Mouse (Mus musculus) thymus, postnatal 14 days (tissue): ENCODE data around the gene Slc26a3.

ENCODE experiments used
- DNase-seq: peaks from one replicate; pipeline ENCODE4 v3.0.0; 2021

Gene Slc26a3

GRCm38 (mm10) chr12:31390571-31390970 lies at the start of gene Slc26a3:
TSS of gene Slc26a3 (plus strand) at chr12:31390871.
- DNase-seq = no peak

- no peak for DNase-seq
Observed at GRCm38 (mm10) chr12:31350191-31350943, 40.3 kb upstream of the Slc26a3 start.

- DNase-seq = peak; percentile 97
Observed at GRCm38 (mm10) chr12:31350944-31351928, 39.4 kb upstream of the Slc26a3 start, which contains the start of gene Dld. TSS of gene Dld (minus strand) at chr12:31351453.

GRCm38 (mm10) chr12:31366428-31366827 lies 24.2 kb upstream of the Slc26a3 start:
- DNase-seq = no peak

- no peak for DNase-seq
Observed at GRCm38 (mm10) chr12:31367721-31368120, 22.9 kb upstream of the Slc26a3 start.

- DNase-seq = no peak
Observed at GRCm38 (mm10) chr12:31369118-31369517, 21.6 kb upstream of the Slc26a3 start.

GRCm38 (mm10) chr12:31369656-31370055 lies 21.0 kb upstream of the Slc26a3 start:
- no peak for DNase-seq

GRCm38 (mm10) chr12:31374603-31375282 lies 15.9 kb upstream of the Slc26a3 start:
- DNase-seq = peak; percentile 53

GRCm38 (mm10) chr12:31375283-31375615 lies 15.4 kb upstream of the Slc26a3 start:
- DNase-seq = no peak

GRCm38 (mm10) chr12:31376326-31376950 lies 14.2 kb upstream of the Slc26a3 start:
- no peak for DNase-seq

- no peak for DNase-seq
Observed at GRCm38 (mm10) chr12:31377241-31377640, 13.4 kb upstream of the Slc26a3 start.

- no peak for DNase-seq
Observed at GRCm38 (mm10) chr12:31380878-31381277, 9.8 kb upstream of the Slc26a3 start.

GRCm38 (mm10) chr12:31382451-31382850 lies 8.2 kb upstream of the Slc26a3 start:
- DNase-seq = no peak

- DNase-seq = no peak
Observed at GRCm38 (mm10) chr12:31387303-31387702, 3.4 kb upstream of the Slc26a3 start.

- no peak for DNase-seq
Observed at GRCm38 (mm10) chr12:31391696-31392095, 1.0 kb downstream of the Slc26a3 start.

- DNase-seq = no peak
Observed at GRCm38 (mm10) chr12:31395895-31396294, 5.2 kb downstream of the Slc26a3 start.

GRCm38 (mm10) chr12:31397709-31398108 lies 7.0 kb downstream of the Slc26a3 start:
- DNase-seq = no peak

- no peak for DNase-seq
Observed at GRCm38 (mm10) chr12:31400821-31401220, 10.2 kb downstream of the Slc26a3 start.

- no peak for DNase-seq
Observed at GRCm38 (mm10) chr12:31401930-31402329, 11.3 kb downstream of the Slc26a3 start.

- no peak for DNase-seq
Observed at GRCm38 (mm10) chr12:31404575-31405240, 14.0 kb downstream of the Slc26a3 start.

GRCm38 (mm10) chr12:31415971-31416370 lies 25.3 kb downstream of the Slc26a3 start:
- no peak for DNase-seq
